Mouse (Mus musculus) heart, embryonic 11.5 days (tissue): ENCODE measurements at regions not wholly inside any gene's neighbourhood (a gene's known extent, or its start where the extent isn't known, plus 50 kb on each side); places are given as distances from the start of the nearest gene placed in this dataset.
A peak's percentile ranks its signal among the peaks of the same experiment; 100 is the strongest.

Experiments
- ATAC-seq: fragments of 200-750 bp; cut with Nextera tagmentation; replicated peaks from 2 replicates; pipeline ENCODE4 v1.8.0; 2017; ENCODE audit warnings: moderate library complexity; ENCODE audit not compliant: insufficient number of reproducible peaks, low FRiP score, low TSS enrichment
- H3K27ac ChIP-seq: fragments of 300-500 bp; sonication (generic); 2 replicates; pipeline ENCODE4 v1.5.1; 2014; ENCODE audit warnings: mild to moderate bottlenecking, low read depth, low read length
- H3K27me3 ChIP-seq: fragments of 300-500 bp; sonication (generic); 2 replicates; pipeline ENCODE4 v1.6.1; 2014; ENCODE audit warnings: mild to moderate bottlenecking, low read length, mixed read lengths; ENCODE audit not compliant: control insufficient read depth, insufficient read depth
- H3K36me3 ChIP-seq: fragments of 300-500 bp; sonication (generic); 2 replicates; pipeline ENCODE4 v1.6.1; 2014; ENCODE audit warnings: mild to moderate bottlenecking, low read length, moderate library complexity, mixed read lengths; ENCODE audit not compliant: control insufficient read depth, insufficient read depth
- H3K4me1 ChIP-seq: fragments of 300-500 bp; sonication (generic); 2 replicates; pipeline ENCODE4 v1.6.1; 2014; ENCODE audit warnings: low read length; ENCODE audit not compliant: control insufficient read depth, insufficient read depth
- H3K4me2 ChIP-seq: fragments of 300-500 bp; sonication (generic); 2 replicates; pipeline ENCODE4 v1.6.1; 2014; ENCODE audit warnings: mild to moderate bottlenecking, moderate library complexity
- H3K4me3 ChIP-seq: fragments of 300-500 bp; sonication (generic); 2 replicates; pipeline ENCODE4 v1.5.1; 2014; ENCODE audit warnings: low read depth, low read length
- H3K9ac ChIP-seq: fragments of 300-500 bp; sonication (generic); 2 replicates; pipeline ENCODE4 v1.6.1; 2014; ENCODE audit warnings: mild to moderate bottlenecking, low read depth, low read length, moderate library complexity
- H3K9me3 ChIP-seq: fragments of 300-500 bp; sonication (generic); replicated peaks from 2 replicates; pipeline ENCODE4 v1.6.1; 2016; ENCODE audit warnings: low read length; ENCODE audit not compliant: control insufficient read depth
- WGBS: fragments of 180-500 bp; shearing (Covaris S2); extraction: QIAGEN DNeasy Blood & Tissue Kit; methylation state at CpG from one replicate; pipeline ENCODE4 v1.1.7; 2014; ENCODE audit not compliant: insufficient replicate concordance; 5-methylcytosine and 5-hydroxymethylcytosine counted together

GRCm38 (mm10) chr11:28685407-28685806, 101.3 kb upstream of the Ccdc85a start:
- Histone ChIP-seq H3K4me3 (no peak overlapping the region), H3K4me2 (no peak overlapping the region)
- no peak for ATAC-seq

GRCm38 (mm10) chr11:28681311-28681710, 97.2 kb upstream of the Ccdc85a start:
- Histone ChIP-seq H3K36me3 (no peaks in the 10 kb centered on the region), H3K4me1 (no peaks in the 10 kb centered on the region), H3K4me2 (no peak overlapping the region), H3K27ac (no peak overlapping the region), H3K9me3 (no peaks in the 10 kb centered on the region), H3K27me3 (no peaks in the 10 kb centered on the region), H3K4me3 (no peak overlapping the region), H3K9ac (no peak overlapping the region)
- WGBS: 83% methylated on average over 3 of the region's 3 CpGs
- ATAC-seq: no peak

More at GRCm38 (mm10) chr11:28685407-28685806, 101.3 kb upstream of the Ccdc85a start:
- no peaks in the 10 kb centered on the region for H3K27me3 ChIP-seq
- H3K36me3 ChIP-seq: no peaks in the 10 kb centered on the region
- no peak overlapping the region for H3K9ac ChIP-seq
- H3K4me1 ChIP-seq: no peaks in the 10 kb centered on the region
- H3K9me3 ChIP-seq: no peaks in the 10 kb centered on the region
- no peak overlapping the region for H3K27ac ChIP-seq

GRCm38 (mm10) chr11:28670765-28671164, 86.6 kb upstream of the Ccdc85a start:
- Histone ChIP-seq H3K27me3 (no peaks in the 10 kb centered on the region), H3K4me2 (no peak overlapping the region), H3K4me3 (no peak overlapping the region), H3K9ac (no peak overlapping the region), H3K27ac (no peak overlapping the region), H3K36me3 (no peaks in the 10 kb centered on the region), H3K4me1 (peaks cover 6% of the 10 kb centered on the region), H3K9me3 (no peaks in the 10 kb centered on the region)
- no peak for ATAC-seq

GRCm38 (mm10) chr11:28669359-28669758, 85.2 kb upstream of the Ccdc85a start:
- Histone ChIP-seq H3K27ac (no peak overlapping the region), H3K36me3 (no peaks in the 10 kb centered on the region), H3K4me3 (no peak overlapping the region), H3K27me3 (no peaks in the 10 kb centered on the region), H3K9ac (no peak overlapping the region), H3K4me2 (no peak overlapping the region), H3K9me3 (no peaks in the 10 kb centered on the region), H3K4me1 (peaks cover 6% of the 10 kb centered on the region)
- ATAC-seq: peak; percentile 57
- WGBS: 16% methylated on average over 4 of the region's 4 CpGs

DNA sequence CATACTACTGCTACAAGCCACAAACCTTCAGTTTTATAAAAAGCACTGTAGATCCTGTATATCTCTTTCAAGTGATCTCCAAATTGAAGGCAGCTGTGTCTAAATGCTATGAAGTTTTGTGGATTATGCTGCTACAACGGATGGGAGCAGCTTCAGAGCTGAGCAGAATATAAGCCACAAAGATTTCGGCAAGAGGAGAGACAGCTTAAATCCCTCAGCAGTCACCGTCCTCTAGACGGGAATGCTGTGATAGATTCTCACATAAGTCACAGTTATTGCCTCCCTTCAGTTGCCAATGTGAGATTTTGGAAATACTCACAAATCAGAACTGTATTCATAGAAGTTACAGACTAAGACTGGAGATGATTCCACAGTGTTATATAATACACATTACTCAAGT, 76.3 kb upstream of the Ccdc85a start:
- Histone ChIP-seq H3K27ac (no peak overlapping the region), H3K9me3 (no peaks in the 10 kb centered on the region), H3K27me3 (no peaks in the 10 kb centered on the region), H3K4me2 (no peak overlapping the region), H3K36me3 (no peaks in the 10 kb centered on the region), H3K4me1 (no peaks in the 10 kb centered on the region), H3K9ac (no peak overlapping the region), H3K4me3 (no peak overlapping the region)
- ATAC-seq: no peak
- 74% methylated on average over 4 of the region's 4 CpGs for WGBS

DNA sequence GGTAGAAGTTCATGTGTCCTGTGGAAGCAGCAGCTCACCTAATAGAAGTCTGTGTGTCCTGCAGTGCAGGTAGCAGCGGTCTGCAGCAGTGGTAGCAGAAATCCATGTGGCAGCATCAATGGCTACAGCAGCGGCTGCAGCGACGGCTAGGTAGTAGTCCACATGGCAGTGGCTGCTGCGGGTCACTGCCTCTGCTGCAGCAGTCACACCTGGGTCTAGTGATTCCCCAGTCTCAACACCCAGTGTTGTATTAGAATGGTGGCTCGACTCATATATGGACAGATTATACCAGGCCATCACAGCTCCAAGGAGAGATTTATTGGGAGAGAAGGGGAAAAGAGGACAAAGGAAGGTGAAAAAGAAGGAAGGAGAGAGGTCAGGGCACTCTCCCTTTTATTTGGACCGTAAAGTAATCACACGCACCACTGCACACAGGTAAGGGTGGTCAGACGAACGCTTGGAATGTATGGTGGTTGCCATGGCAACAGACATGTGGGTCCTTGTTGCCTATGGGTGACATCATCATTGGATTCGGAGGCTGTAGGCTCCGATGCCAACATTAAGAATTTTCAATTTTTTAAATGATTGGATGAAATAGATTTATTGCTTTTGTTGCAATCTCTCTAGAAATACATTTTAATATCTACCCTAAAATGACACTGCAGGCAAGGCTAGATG, 71.2 kb upstream of the Ccdc85a start:
- no peaks in the 10 kb centered on the region for H3K27me3 ChIP-seq
- WGBS: 85% methylated on average over 12 of the region's 12 CpGs
- H3K27ac ChIP-seq: no peak overlapping the region
- no peak for ATAC-seq
- H3K9ac ChIP-seq: no peak overlapping the region
- no peak overlapping the region for H3K4me2 ChIP-seq
- no peaks in the 10 kb centered on the region for H3K4me1 ChIP-seq
- H3K36me3 ChIP-seq: no peaks in the 10 kb centered on the region
- H3K4me3 ChIP-seq: no peak overlapping the region
- no peaks in the 10 kb centered on the region for H3K9me3 ChIP-seq

DNA sequence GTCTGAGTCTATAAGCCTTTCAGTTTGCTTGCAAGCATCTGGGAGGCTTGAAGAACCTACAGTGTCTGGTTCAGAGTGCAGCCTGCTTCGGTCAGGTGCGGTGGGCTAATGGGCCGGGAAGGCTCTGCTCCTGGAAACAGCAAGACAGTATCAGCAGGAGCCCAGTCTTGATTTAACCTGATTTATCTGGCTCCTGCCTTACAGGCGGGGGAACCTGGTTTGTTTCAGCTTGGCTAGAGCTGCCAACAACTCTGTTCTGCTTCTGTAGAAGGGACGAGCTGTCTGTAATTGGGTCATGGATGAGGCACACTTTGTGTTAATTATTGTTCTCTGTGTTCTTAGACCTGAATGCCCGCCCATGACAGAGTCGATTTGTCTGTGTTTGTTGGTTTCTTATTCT, 65.3 kb upstream of the Ccdc85a start:
- Histone ChIP-seq H3K9ac (no peak overlapping the region), H3K27ac (no peak overlapping the region), H3K4me3 (no peak overlapping the region), H3K4me2 (no peak overlapping the region), H3K27me3 (no peaks in the 10 kb centered on the region), H3K4me1 (no peaks in the 10 kb centered on the region; the same call in 1 of the 2 replicates), H3K9me3 (no peaks in the 10 kb centered on the region), H3K36me3 (no peaks in the 10 kb centered on the region)
- 61% methylated on average over 7 of the region's 7 CpGs for WGBS
- ATAC-seq: no peak

DNA sequence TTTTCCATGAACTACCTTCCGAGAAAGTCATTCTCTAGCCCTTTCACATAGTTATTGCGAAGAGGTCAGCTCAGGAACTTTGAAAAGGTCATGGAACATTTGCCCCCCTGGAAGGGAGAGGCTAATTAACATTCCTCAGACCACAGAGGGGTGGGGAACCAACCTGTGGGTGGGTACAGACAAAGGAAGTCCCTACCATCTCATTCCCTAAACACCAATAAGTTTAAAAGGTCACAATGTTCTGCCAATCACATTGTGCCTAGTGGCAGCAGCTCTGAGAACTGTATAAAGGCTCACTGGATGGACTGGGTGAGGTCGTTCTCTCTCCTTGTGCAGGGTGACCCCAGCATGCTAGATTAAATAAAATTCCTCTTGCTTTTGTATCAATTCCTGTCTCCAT, 64.8 kb upstream of the Ccdc85a start:
- Histone ChIP-seq H3K4me3 (no peak overlapping the region), H3K27me3 (no peaks in the 10 kb centered on the region), H3K4me2 (no peak overlapping the region), H3K9ac (no peak overlapping the region), H3K36me3 (no peaks in the 10 kb centered on the region), H3K9me3 (no peaks in the 10 kb centered on the region), H3K27ac (no peak overlapping the region), H3K4me1 (no peaks in the 10 kb centered on the region; the same call in 1 of the 2 replicates)
- WGBS: 60% methylated on average over 3 of the region's 3 CpGs
- no peak for ATAC-seq

DNA sequence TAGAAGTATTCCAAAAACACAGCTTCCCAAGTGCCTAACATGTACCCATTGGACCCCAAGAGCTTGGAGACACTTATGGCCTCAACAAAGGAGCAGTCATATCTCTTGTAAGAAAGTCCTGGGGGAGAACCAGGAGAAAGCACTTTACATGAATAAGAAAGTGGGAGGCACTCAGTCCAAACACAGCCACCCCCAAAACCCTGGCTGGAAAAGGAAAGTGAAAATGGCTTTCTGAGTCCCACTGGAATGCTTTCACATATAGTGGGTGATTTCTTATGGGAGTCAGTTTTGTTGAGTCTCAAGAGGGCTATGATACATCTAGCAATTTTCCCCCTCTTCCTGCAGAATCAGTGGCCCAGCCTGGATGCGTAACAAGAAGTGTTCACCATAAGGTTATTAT, 55.0 kb upstream of the Ccdc85a start:
- no peak overlapping the region for H3K4me2 ChIP-seq
- H3K36me3 ChIP-seq: no peaks in the 10 kb centered on the region
- no peaks in the 10 kb centered on the region for H3K4me1 ChIP-seq
- ATAC-seq: no peak
- no peaks in the 10 kb centered on the region for H3K9me3 ChIP-seq
- H3K9ac ChIP-seq: no peak overlapping the region
- no peak overlapping the region for H3K4me3 ChIP-seq
- no peak overlapping the region for H3K27ac ChIP-seq
- 82% methylated on average over 1 of the region's 1 CpGs for WGBS
- peaks cover 2% of the 10 kb centered on the region; the same call in 1 of the 2 replicates for H3K27me3 ChIP-seq
